Mouse (Mus musculus) hindlimb bud, embryonic 11.5 days (tissue): ENCODE results near the gene Arhgef10l.

Source experiments
- DNase-seq: peaks from one replicate; pipeline ENCODE4 v3.0.0-alpha.2; 2012; ENCODE audit warnings: low read depth, low spot score; ENCODE audit errors: extremely low spot score

Gene Arhgef10l

DNA sequence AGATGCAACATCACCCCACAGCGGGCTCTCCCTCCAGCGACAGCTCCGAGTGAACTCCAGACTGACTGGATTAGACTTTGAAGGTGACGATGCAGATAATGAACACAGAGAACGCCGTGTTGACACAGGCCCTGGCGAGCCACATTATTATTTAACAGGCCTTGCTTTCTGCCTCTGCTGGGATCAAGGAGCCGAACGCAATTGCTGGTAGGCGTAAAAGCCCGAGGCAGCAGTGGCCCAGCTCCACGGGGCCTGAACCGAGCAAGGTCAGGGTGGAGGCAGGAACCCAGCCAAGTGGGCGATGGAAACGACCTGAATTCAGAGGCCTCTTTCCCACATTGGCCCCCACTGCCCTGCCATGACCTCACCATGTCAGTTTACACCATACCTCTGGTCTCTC, 133.5 kb downstream of the Arhgef10l start:
- no peak for DNase-seq

DNA sequence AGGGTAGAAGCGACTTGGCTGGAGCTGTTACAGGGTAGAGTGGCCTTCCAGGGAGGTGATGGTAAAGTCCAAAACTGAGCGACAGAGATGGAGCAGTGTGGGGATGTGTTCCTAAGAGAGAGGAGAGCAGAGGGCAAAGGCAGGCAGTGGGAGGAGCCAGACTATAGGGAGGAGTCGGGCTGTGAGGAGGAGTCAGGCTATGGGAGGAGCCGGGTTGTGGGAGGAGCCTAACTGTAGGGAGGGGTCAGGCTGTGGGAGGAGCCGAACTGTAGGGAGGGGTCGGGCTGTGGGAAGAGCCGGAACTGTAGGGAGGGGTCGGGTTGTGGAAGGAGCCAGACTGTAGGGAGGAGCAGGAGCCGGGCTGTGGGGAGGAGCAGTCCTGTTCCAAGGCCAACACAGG, 134.8 kb downstream of the Arhgef10l start:
- DNase-seq: no peak

DNA sequence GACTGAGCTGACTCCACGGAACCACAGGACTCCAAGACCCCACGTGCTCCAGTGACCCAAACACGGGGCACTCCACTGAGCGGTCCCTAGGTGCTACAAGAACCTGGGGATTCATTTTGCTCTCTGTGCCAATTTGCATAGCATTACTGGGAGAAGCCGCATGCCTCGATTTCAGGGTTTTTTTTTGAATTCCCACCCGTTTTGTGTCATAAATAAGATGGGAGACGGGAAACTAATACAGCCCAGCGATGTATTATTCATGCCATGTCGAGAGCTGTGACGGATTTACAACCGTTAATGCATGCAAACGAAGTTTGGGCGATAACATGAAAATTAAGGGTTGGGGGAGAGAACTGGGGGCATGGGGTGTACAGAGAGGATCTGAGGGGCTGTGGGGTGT, 136.1 kb downstream of the Arhgef10l start:
- no peak for DNase-seq

DNA sequence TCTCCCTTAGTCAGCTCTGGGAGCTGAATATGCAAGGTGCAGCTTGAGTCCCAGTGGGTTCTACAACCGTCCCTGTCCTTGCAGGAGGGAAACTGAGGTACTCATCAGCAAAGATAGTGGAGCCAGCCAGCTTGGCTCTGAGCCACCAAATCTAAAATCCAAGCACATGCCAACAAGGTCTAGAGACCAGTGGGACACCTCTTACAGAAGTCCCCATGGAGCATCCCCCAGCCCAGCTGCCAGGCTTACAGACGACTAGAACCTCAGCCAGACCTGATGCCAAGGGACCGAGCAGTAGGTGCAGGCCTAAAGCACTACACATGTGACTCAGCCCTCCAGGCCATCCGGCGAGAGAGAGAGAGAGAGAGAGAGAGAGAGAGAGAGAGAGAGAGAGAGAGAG, 137.4 kb downstream of the Arhgef10l start:
- no peak for DNase-seq

DNA sequence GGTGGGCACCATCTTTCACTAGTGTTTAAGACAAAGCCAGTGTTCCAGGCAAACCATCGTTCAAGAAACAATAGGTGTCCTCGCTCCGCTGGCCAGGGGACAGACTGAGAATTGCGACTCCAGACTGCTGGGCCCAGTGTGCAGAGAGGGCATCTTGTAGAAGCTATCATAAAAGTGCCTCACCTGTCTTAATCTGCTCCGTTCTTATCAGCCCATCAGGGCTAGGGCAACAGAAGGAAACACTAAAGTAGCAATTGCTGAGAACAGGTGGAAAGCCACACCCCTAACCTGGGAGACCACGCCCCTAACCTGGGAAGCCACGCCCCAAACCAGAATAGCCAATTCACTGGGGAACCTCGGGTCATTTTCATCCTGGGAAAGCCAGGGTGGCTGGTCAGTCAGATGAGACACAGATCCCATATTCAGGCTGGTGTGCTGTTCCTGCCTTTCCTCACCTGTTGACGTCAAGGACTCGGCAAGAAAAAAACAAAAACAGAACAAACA, 140.1 kb downstream of the Arhgef10l start:
- no peak for DNase-seq

DNA sequence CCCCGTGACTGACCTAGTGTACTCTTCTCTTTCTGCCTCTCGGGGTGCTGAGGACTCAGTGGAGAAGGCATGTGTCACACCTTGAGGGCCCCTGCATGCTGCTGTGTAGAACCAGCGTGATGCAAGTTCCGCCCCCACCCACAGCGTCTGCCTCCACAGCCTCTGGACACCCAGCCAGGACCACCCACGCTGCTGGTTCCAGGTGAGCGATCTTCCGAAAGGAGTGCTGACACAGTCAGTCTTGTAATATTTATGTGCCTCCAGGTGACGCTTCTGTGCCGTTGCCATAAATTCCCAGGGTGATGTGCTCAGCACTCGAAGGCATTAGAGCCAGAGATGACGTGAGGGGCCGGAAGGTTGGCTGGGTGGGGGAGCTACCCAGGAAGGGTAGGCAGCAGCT, 140.9 kb downstream of the Arhgef10l start:
- DNase-seq: no peak

DNA sequence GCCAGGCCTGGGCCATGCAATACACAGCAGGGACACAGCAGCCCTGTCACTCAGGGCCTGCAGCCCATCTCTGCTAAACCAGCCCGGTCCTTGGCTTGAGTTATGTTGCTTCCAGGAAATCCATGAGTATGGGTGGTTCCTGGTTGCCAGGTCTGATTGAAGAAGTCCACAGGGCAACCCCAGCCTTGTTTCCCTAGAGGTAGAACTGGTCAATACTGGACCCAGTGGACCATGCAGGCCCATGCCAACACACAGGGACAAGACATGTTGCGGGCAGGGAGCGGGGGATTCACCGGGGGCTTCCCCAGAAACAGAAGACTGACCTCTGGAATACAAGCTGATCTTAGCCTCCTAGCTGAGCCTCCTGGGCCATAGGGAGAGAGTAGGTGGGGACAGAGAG, 142.9 kb downstream of the Arhgef10l start:
- no peak for DNase-seq

DNA sequence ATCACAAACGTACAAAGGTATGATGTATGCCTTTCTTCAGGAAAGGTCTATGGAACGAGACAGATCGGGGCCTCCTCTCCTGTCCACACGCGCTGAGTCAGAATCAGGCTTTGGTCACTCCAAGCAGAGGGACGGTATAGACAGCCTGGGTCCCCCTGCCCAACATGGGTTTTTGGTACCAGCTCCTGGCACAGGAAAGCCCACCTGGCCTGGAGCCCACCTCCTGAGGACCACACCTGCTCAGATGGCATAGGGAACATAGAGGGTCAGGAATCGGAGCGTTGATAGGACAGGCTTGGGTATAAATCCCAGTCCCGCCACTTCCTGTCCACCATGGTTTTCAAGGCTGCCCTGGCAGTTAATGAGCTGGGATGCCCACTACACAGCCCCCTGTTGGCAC, 145.1 kb downstream of the Arhgef10l start:
- DNase-seq: no peak

DNA sequence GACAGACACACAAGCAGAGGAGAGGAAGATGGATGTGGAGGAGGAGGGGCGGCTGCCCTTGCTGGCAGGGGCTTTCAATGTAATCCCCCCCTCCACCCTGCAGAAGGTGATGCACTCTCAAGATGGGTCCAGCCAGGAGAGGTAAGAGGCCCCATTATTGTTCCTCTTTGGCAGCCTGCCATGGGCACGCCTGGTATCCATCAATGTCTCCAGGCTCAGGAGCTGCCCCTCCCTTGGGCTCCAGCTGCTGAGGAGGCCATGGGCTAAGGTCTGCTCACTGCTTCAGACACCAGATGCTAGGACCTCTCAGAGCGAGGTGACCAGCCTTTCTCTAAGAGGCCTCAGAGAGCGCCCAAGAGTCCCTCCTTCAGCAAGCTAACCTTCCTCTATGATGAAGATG, 152.0 kb downstream of the Arhgef10l start:
- DNase-seq: no peak

DNA sequence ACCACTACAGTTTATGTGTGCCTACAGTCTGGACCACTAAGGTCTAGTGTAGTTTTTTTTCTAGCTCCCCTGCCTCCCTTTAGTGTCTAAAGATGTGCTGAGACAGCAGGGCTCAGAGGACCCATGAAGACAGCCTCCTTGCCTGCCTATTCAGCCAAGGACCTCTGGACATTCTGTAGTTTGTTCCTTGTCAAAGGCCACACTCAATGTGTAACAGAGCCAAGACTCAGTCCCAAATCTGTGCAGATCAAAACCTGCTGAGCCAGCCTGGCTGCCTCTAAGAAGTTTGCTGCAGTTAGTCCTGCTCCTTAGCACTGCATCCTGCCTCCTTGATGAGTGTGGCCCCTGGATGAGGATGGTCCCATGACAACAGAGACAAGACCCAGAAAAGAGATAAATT, 156.0 kb downstream of the Arhgef10l start:
- DNase-seq: no peak

DNA sequence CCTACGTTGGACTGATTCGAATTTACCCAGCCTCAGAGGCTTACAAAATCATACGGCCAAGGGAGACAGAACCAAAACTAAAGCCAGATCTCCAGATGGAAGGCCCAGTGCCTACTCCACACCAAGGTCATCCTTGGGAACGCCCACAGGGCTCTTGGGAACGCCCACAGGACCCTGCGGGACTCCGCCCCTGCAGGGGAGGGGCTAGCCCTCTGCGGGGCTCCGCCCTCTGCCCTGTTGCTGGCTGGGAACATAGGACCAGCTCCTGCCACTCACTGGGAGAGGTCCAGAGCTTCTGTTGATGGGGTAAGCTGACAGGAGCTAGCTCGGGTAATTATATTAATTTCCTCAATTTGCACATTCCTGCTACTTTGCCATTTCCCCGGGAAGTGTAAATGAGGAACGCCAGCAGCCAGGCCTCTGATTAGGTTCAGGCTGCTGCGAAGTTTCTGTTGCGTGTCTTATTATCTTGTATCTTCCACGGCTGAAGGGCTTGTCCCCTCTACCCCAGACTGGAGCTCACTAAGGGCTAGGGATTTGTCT, 158.6 kb downstream of the Arhgef10l start:
- DNase-seq: no peak

DNA sequence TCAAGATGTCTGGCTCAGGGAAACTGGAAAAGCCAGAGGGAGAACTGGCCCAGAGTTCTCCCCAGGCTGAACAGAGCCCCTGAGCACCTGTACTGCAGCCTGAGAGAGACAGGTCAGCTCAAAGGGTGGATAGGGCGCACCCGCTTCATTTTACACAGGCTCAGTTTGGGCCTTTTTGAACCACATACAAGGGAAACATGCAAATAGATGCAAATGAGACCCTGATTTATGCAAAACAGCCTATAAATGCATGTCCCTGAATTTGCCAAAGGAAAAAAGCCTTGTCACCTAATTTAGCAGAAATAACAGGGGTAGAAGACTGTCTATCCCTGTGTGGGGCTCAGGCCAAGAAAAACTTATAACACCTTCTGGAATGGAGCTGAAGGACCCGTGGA, 160.2 kb downstream of the Arhgef10l start:
- DNase-seq: no peak

DNA sequence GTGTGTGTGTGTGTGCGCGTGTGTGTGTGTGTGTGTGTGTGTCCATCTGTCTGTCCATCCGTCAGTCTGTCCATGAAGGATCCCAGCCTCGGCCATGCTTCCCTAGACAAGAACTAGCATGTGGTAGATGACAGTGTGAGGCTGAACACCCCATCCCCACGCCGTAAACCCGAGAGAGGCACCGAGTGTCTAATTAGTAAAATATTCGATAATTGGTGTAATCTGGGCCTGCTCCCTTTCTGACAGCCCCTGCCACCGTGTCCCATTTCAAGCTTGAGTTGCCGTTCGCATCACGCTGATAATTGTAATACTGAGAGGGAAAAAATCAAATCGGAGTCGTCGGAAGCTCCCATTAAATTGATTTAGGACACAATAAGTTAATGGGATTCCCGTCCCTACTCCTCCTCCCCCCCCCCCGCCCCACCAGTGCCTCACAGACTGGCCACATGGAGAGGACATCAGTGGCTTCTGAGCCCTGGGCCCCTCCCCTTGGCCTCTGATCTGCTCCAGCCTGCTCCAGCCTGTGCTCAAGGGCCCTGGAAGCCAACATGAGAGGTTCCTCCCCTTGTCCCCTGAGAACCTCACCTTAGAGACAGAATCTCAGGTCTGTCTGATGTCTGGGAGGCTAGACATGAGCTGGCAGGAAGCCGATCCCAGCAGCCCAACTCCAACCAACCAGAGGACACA, 160.7 kb downstream of the Arhgef10l start:
- no peak for DNase-seq

DNA sequence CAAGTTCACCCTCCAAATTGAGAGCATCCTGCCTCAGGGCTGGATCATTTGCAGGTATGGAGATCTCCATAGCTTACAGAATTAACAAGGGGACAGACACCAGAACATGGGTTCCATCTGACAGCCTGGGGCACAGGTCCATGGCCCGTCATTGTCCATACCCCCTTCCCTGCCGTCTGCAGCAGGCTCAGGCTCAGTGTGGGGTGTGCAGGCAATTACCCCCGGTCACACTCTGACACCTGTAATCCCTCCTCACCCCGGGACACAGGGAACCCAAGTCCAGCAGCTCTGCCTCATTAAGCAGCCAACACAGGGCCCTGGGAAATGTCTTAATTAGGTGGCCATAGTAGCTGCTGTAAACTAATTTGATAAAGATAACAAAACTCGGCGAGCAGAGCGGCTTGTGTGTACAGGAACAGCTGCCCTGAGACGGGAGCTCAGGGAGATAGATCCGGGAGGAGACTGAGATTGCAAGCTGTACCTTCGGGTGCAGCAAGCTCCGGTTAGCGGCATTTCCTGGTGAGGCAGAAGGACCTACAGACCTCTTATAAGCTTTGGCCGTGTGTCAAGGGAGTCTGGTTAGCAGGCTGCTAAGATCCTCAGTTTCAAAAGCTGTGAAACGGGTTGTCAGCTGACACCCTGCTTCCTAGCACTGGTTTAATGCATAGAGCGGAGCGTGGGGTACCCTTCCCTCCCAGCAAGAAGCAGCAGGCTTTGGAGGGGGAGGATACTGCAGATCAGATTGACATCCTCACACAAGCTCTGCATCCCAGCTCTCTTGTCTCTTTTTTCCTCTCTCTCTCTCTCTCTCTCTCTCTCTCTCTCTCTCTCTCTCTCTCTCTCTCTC, 161.5 kb downstream of the Arhgef10l start:
- no peak for DNase-seq

DNA sequence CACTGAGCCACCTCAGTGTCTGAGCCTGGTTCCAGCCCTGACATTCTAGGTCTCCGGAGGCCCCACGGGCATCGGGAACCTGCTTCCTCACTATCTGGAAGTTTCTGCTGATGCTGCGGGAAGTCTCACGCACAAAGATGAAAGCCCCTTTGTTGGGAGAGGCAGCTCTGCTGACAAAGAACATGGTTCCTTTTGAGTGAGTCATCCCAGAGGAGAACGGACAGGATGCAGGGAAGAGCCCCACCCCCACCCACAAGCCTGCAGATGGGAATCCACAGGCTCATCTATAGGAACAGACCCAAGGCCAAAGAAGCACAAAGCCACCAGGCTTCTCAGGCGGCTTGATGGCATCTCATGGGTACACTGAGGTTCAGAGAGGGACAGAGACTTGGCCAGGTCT, 165.0 kb downstream of the Arhgef10l start:
- no peak for DNase-seq

DNA sequence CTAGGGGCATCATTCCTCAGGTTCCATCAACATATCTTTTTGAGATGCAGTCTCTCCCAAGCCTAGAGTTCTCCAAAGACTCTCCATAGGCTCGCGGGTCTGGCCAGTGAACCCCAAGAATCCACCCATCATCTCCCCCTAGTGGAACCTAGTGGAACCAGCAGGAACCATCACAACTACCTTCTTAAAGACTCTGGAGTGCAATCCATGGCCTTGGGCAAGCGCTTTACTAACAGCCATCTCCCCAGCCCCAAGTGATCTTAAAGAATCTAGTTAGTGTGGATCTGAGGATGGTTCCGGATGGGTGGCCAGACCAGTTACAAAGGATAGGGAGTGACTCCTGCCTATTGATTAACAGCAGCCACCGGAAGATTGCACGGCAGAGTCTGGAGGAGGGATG, 166.2 kb downstream of the Arhgef10l start:
- DNase-seq: no peak

DNA sequence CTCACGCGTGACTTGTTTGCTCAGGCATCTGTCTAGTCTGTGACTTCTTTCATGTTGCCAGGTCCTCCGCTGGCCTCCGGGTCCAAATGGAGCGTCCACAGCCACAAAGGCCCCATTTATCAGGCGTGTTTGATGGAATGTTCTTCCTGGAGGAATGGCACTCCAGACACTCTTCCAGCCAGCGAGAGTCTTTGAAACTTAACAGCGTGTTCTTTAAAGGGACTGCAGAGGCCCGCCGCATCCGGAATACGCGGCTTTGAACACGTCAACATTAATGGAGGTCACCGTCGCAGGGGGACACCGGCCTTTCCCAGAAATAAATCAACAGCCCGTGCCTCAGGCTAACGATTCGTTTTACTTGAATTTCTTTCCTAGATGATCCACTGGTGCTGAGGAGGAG, 168.6 kb downstream of the Arhgef10l start:
- DNase-seq: no peak

DNA sequence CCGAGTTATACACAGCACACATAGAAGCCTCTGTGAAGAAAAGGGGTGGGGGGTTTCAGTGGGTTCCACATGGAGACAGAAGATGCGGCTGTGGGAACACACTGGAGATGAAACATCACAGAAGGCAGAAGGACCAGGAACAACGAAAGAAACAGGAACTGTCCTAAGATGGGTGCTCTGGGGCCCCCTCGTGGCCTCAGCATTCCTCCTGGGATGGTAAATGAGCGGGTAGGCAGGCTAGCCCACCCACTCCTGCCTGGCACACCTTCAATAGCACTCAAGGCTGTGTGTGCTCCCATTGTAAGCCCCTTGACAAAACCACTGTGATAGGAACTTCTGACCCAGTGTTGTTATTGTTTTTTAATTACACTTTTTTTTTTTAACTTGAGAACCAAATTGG, 174.3 kb downstream of the Arhgef10l start:
- DNase-seq: no peak

DNA sequence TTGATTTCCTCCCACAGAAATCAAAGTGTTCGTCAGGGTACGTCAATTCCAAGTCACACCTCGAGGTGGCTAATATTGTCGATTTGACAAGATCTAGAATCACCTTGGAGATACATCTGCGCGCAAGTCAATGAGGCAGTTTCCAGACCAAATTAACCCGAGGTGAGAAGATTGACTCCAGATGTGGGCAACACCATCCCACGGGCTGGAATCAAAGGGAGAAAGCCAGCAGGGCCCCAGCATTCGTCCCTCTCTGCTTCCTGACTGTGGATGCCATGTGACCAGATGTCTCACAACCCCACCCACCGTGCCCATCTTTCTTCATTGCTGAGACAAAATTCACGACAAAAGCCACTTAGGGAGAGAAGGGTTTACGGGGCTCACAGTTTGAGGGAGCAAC, 180.4 kb downstream of the Arhgef10l start:
- DNase-seq: peak; percentile 20

DNA sequence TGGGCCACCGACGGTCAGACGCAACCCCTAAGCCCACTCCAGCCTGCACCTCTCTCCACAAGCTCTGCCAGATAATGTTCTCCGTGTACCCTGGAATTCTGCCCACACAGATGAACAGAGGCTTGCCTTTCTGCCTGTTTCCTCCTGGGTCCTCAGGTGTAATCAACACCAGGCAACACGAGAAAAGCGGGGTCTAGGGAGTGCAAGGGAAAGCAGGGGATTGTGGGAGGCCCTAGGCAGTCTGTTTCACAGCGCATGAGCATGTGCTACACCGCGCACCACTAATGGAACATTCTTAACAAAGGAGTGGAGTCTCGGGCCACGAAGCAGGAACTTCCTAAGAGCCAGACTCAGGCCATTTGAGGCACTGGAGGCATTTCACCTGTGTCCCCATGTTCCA, 182.7 kb downstream of the Arhgef10l start:
- no peak for DNase-seq

DNA sequence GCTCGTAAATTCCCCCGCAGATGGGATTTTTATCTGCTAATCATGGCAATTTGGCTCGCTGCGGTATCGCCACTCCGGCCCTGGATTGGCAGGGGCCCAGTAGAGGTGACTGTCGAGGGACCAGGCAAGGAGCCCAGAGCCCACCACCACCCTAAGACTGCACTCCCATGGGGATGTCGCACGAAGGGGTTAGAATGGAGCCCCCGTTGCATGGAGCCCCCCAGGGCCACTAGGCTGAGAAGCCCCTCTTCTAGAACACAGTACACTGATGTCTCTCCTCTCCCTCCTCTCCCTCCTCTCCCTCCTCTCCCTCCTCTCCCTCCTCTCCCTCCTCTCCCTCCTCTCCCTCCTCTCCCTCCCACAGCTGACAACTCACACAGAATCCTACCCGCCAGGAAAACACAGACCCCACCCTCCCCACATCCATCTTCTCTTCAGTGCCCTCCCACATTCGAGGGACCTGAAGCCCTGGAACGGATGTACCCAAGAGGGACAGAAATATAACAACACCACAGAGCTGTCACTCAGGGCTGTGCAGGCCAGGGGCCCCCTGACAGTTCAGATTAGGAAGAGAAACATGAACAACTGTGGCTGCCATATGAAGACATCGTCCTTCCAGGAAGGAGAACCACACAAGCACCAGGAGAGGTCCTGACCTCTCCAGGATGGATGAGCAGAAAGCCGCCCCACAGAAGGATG, 185.3 kb downstream of the Arhgef10l start:
- no peak for DNase-seq

DNA sequence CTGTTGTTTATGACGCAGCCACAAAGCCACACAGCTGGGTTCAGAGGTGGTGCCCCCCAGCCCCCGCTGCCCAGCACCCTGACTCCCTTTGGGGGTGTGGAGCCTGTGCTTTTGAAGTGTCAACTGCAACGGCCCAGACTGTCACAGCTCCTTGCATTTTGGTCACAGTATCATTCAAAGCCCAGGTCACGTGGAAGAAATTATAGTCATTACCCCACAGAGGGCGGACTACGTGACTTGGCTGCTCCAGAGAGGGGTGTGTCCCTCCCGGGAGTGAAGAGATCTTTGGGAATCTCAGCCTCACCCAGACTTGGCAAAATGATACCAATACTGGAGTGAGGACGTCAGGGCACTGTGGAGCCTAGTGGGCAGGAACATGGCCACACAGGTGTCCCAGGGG, 190.6 kb downstream of the Arhgef10l start:
- no peak for DNase-seq
